Mouse (Mus musculus): ENCODE data around the gene Mob3a.
"Not testable (repeated sequence)": the region's sequence is repeated elsewhere in the genome, so short reads cannot be mapped to it uniquely, and the experiment has no call there.

Gene Mob3a

GRCm38 (mm10) chr10:80663485-80664196, 38.1 kb downstream of the Mob3a start:
- DNase-seq (ENCODE audit: low spot score): no peak

- DNase-seq (ENCODE audit: low spot score): no peak
Observed at GRCm38 (mm10) chr10:80661149-80661548, 40.6 kb downstream of the Mob3a start.

- peak; percentile 62 for DNase-seq (ENCODE audit: low spot score)
Observed at GRCm38 (mm10) chr10:80659213-80659612, 42.6 kb downstream of the Mob3a start.

GRCm38 (mm10) chr10:80658841-80659202, 43.0 kb downstream of the Mob3a start:
- no peak for DNase-seq (ENCODE audit: low spot score)

- no peak for DNase-seq (ENCODE audit: low spot score)
Observed at GRCm38 (mm10) chr10:80658194-80658840, 43.5 kb downstream of the Mob3a start.

- DNase-seq (ENCODE audit: low spot score): no peak
Observed at GRCm38 (mm10) chr10:80656863-80657623, 44.7 kb downstream of the Mob3a start, which contains the start of gene Btbd2. TSS of gene Btbd2 (minus strand) at chr10:80657071.

GRCm38 (mm10) chr10:80656130-80656862, 45.5 kb downstream of the Mob3a start:
- peak; percentile 96 for DNase-seq (ENCODE audit: low spot score)

GRCm38 (mm10) chr10:80655406-80656129, 46.2 kb downstream of the Mob3a start:
- DNase-seq (ENCODE audit: low spot score): no peak

- DNase-seq (ENCODE audit: low spot score): no peak
Observed at GRCm38 (mm10) chr10:80654866-80655265, 46.9 kb downstream of the Mob3a start.

- no peak for DNase-seq (ENCODE audit: low spot score)
Observed at GRCm38 (mm10) chr10:80653156-80653720, 48.5 kb downstream of the Mob3a start.

GRCm38 (mm10) chr10:80650392-80650791, 51.4 kb downstream of the Mob3a start:
- DNase-seq (ENCODE audit: low spot score): no peak

- not testable (repeated sequence) for DNase-seq (ENCODE audit: low spot score)
Observed at GRCm38 (mm10) chr10:80649910-80650309, 51.9 kb downstream of the Mob3a start.

GRCm38 (mm10) chr10:80646936-80647335, 54.8 kb downstream of the Mob3a start:
- DNase-seq (ENCODE audit: low spot score): no peak

GRCm38 (mm10) chr10:80635345-80635744, 66.4 kb downstream of the Mob3a start:
- no peak for DNase-seq (ENCODE audit: low spot score)
